In the genomic region with DNA sequence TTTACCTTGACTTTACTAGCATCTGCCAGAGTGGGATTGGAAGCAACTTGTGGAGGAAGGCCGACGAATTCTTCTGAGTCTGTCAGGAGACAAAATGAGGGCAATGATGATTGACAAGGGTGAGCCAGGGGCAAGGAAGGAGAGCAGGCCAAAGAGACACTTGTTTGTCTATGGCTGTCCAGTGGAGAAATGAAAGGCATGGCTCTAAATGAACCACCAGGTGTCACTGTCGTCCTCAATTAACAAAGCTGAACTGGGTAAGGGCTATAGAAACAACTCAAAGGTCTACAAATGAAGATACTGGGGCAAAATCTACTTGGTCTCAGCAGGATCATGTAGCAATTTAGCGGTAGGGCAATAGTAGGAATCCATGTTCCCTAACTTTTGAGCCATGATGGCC, we compare ENCODE assay signal across 8 mouse cellular contexts. TPM values are rescaled to one million over a fixed set of nuclear protein-coding genes. Genes with fewer than 3 reads are reported as not detected.
DNase-seq lines count a peak whose midpoint lies in the region; ATAC-seq and TF ChIP-seq lines count a peak whose summit lies in the region.
"Had no signal": no experiment of that assay in that cellular context is flagged by ENCODE, and none has a peak within 500 bp of the region (broad histone marks: within the 10 kb centered on the region; RNA-seq: fewer than 3 reads in every experiment).

No protein-coding gene starts in this region.

- H3K9me3 ChIP-seq in liver, postnatal 0 days (ENCODE audit: low read length), result no peaks in the 10 kb centered on the region
- no peaks in the 10 kb centered on the region for H3K9me3 ChIP-seq in stomach, postnatal 0 days (ENCODE audit: control insufficient read depth, low read length)

- H3K27me3 ChIP-seq in testis, adult 2 months (ENCODE audit: control insufficient read depth, insufficient read depth, low read length), result no peaks in the 10 kb centered on the region
- no peaks in the 10 kb centered on the region for H3K27me3 ChIP-seq in liver, postnatal 0 days (ENCODE audit: insufficient read depth, low read length)
- H3K27me3 ChIP-seq in stomach, postnatal 0 days (ENCODE audit: control insufficient read depth, insufficient read depth, low read length), result no peaks in the 10 kb centered on the region

- TF ChIP-seq EP300 in liver, postnatal 0 days (IDR thresholded peaks at IDR 0.05; ENCODE audit: low read depth), result no peak
- no peak for TF ChIP-seq EP300 in stomach, postnatal 0 days (optimal IDR thresholded peaks at IDR 0.05)

- peak; percentile 16; the same call in 1 of the 2 replicates for TF ChIP-seq CTCF in testis, adult 2 months (IDR thresholded peaks at IDR 0.05; ENCODE audit: control insufficient read depth, insufficient read depth, insufficient replicate concordance, low read depth, low read length)
- peak; percentile 78 for TF ChIP-seq CTCF in liver, postnatal 0 days (IDR thresholded peaks at IDR 0.05; ENCODE audit: low read depth)
- peak; percentile 89 for TF ChIP-seq CTCF in stomach, postnatal 0 days (IDR thresholded peaks at IDR 0.05; ENCODE audit: low read depth)

- no peaks in the 10 kb centered on the region for H3K4me1 ChIP-seq in testis, adult 2 months (ENCODE audit: control insufficient read depth, insufficient read depth, low read length)
- peaks cover 6% of the 10 kb centered on the region; the same call in 1 of the 2 replicates for H3K4me1 ChIP-seq in liver, postnatal 0 days (ENCODE audit: insufficient read depth)
- H3K4me1 ChIP-seq in stomach, postnatal 0 days (replicated peaks; ENCODE audit: control insufficient read depth, insufficient read depth), result no peaks in the 10 kb centered on the region

- no peak overlapping the region for H3K9ac ChIP-seq in liver, postnatal 0 days (replicated peaks)
- no peak overlapping the region for H3K9ac ChIP-seq in stomach, postnatal 0 days (ENCODE audit: low read length)

- H3K4me2 ChIP-seq in liver, postnatal 0 days (ENCODE audit: low read depth, low read length), result no peak overlapping the region
- no peak overlapping the region for H3K4me2 ChIP-seq in stomach, postnatal 0 days (replicated peaks; ENCODE audit: low read depth)

- no peak for DNase-seq in testis, postnatal 14 days (ENCODE audit: low spot score)
- peak; percentile 74 for DNase-seq in adipocyte (ENCODE audit: low spot score)
- DNase-seq in frontal cortex, adult 2 months (ENCODE audit: extremely low spot score in 1 of 2, low spot score in 1 of 2), result peak; percentile 17 to 82
- peak; percentile 88 for DNase-seq in kidney, adult 9 months
- DNase-seq in liver, postnatal 0 days, result peak; percentile 31
- peak; percentile 36 for DNase-seq in stomach, postnatal 0 days (ENCODE audit: low spot score)

- no peak overlapping the region for H3K4me3 ChIP-seq in testis, adult 2 months (ENCODE audit: control insufficient read depth, low read depth, low read length)
- H3K4me3 ChIP-seq in liver, postnatal 0 days (ENCODE audit: low read depth, low read length), result no peak overlapping the region
- H3K4me3 ChIP-seq in stomach, postnatal 0 days (ENCODE audit: low read depth, low read length), result no peak overlapping the region

- TF ChIP-seq POLR2A in testis, adult 2 months (IDR thresholded peaks at IDR 0.05; ENCODE audit: control insufficient read depth, low read depth, low read length), result no peak

- WGBS in liver, postnatal 0 days (ENCODE audit: insufficient replicate concordance), result 47% methylated on average over 4 of the region's 4 CpGs
- WGBS in stomach, postnatal 0 days, result 39% methylated on average over 4 of the region's 4 CpGs

- H3K27ac ChIP-seq in testis, adult 2 months (ENCODE audit: control insufficient read depth, insufficient read depth, low read depth, low read length), result no peak overlapping the region
- no peak overlapping the region for H3K27ac ChIP-seq in liver, postnatal 0 days (ENCODE audit: low read depth)
- H3K27ac ChIP-seq in stomach, postnatal 0 days (replicated peaks), result no peak overlapping the region
- H3K27ac ChIP-seq: macrophage had no signal

- H3K36me3 ChIP-seq in testis, adult 2 months (ENCODE audit: control insufficient read depth, insufficient read depth, low read length), result no peaks in the 10 kb centered on the region
- no peaks in the 10 kb centered on the region for H3K36me3 ChIP-seq in liver, postnatal 0 days (replicated peaks; ENCODE audit: insufficient read depth, low read length)
- no peaks in the 10 kb centered on the region for H3K36me3 ChIP-seq in stomach, postnatal 0 days (ENCODE audit: control insufficient read depth, insufficient read depth, low read length)

- peak; percentile 64 for ATAC-seq in liver, postnatal 0 days
- 0 out of 2 replicates have a peak, but pooled peaks have one; percentile 61 for ATAC-seq in stomach, postnatal 0 days (ENCODE audit: low FRiP score, low TSS enrichment)

RNA-seq across cellular contexts. Expression of gene Fzd4, which starts 33.4 kb away (rescaled TPM):
- 1.2 and 1.3 TPM in 2 replicates for polyA plus RNA-seq in testis, adult 2 months (2012; rRNA removed)
- 4.7 and 5.0 TPM in 2 replicates for polyA plus RNA-seq in frontal cortex, adult 2 months (2012; rRNA removed)
- polyA plus RNA-seq in liver, postnatal 0 days (2015; fragmentation: Nextera tagmentation; extraction: Ambion mirVana), result 4.5 and 4.7 TPM in 2 replicates
- polyA plus RNA-seq in stomach, postnatal 0 days (2015; fragmentation: Nextera tagmentation; extraction: Ambion mirVana), result 7.5 and 8.1 TPM in 2 replicates

RNA-seq across cellular contexts. Expression of gene Tmem135, which starts 33.6 kb away (rescaled TPM):
- polyA plus RNA-seq in testis, adult 2 months (2012; rRNA removed), result 4.6 and 5.1 TPM in 2 replicates
- polyA plus RNA-seq in frontal cortex, adult 2 months (2012; rRNA removed), result 35.3 and 37.5 TPM in 2 replicates
- 31.7 and 32.4 TPM in 2 replicates for polyA plus RNA-seq in liver, postnatal 0 days (2015; fragmentation: Nextera tagmentation; extraction: Ambion mirVana)
- 21.0 and 21.2 TPM in 2 replicates for polyA plus RNA-seq in stomach, postnatal 0 days (2015; fragmentation: Nextera tagmentation; extraction: Ambion mirVana)

Comparison
In these comparisons a context has a peak if more than half of its experiments do, and no peak if none do; other contexts are left out.
1. CTCF ChIP-seq: peak in every context shown above with its lines; median percentile 89 in stomach, postnatal 0 days; 78 in liver, postnatal 0 days; 16 in testis, adult 2 months.